Mouse (Mus musculus) heart, embryonic 13.5 days (tissue): Measurements from ENCODE around the gene 4930432K21Rik. TPM values are rescaled to one million over a fixed set of nuclear protein-coding genes. Genes with fewer than 3 reads are reported as not detected.

Experiments
- ATAC-seq: fragments of 200-750 bp; cut with Nextera tagmentation; 2 replicates; pipeline ENCODE4 v1.8.0; 2017; ENCODE audit warnings: moderate TSS enrichment; ENCODE audit not compliant: insufficient number of reproducible peaks, low FRiP score, low TSS enrichment; ENCODE audit errors: extremely low read depth
- H3K27ac ChIP-seq: fragments of 300-500 bp; sonication (generic); replicated peaks from 2 replicates; pipeline ENCODE4 v1.5.1; 2015; ENCODE audit warnings: moderate library complexity, mild to moderate bottlenecking, inconsistent platforms
- H3K27me3 ChIP-seq: fragments of 300-500 bp; sonication (generic); replicated peaks from 2 replicates; pipeline ENCODE4 v1.6.1; 2015; ENCODE audit warnings: mild to moderate bottlenecking, inconsistent platforms
- H3K36me3 ChIP-seq: fragments of 300-500 bp; sonication (generic); 2 replicates; pipeline ENCODE4 v1.6.1; 2015; ENCODE audit warnings: mild to moderate bottlenecking, inconsistent platforms
- H3K4me1 ChIP-seq: fragments of 300-500 bp; sonication (generic); 2 replicates; pipeline ENCODE4 v1.6.1; 2015; ENCODE audit warnings: inconsistent platforms
- H3K4me2 ChIP-seq: fragments of 300-500 bp; sonication (generic); 2 replicates; pipeline ENCODE4 v1.6.1; 2015; ENCODE audit warnings: inconsistent platforms, mild to moderate bottlenecking, moderate library complexity
- H3K4me3 ChIP-seq: fragments of 300-500 bp; sonication (generic); 2 replicates; pipeline ENCODE4 v1.5.1; 2015; ENCODE audit warnings: moderate library complexity, mild to moderate bottlenecking, inconsistent platforms
- H3K9ac ChIP-seq: fragments of 300-500 bp; sonication (generic); 2 replicates; pipeline ENCODE4 v1.6.1; 2015; ENCODE audit warnings: inconsistent platforms, mild to moderate bottlenecking, moderate library complexity
- H3K9me3 ChIP-seq: fragments of 300-500 bp; sonication (generic); 2 replicates; pipeline ENCODE4 v1.6.1; 2016; ENCODE audit warnings: inconsistent platforms
- WGBS: fragments of 180-500 bp; shearing (Covaris S2); methylation state at CpG from one replicate; pipeline ENCODE4 v1.1.7; 2015; ENCODE audit warnings: mixed read lengths; 5-methylcytosine and 5-hydroxymethylcytosine counted together
- polyA plus RNA-seq: library from polyadenylated mRNA; unstranded; fragments of >200 nt; fragmentation: Nextera tagmentation; extraction: Ambion mirVana; gene quantifications from 2 replicates; pipeline ENCODE4 v1.2.1, GENCODE M21; 2015

The 4930432K21Rik gene
- polyA plus RNA-seq, 1 experiment from 2014 or later = 0.88 TPM

DNA sequence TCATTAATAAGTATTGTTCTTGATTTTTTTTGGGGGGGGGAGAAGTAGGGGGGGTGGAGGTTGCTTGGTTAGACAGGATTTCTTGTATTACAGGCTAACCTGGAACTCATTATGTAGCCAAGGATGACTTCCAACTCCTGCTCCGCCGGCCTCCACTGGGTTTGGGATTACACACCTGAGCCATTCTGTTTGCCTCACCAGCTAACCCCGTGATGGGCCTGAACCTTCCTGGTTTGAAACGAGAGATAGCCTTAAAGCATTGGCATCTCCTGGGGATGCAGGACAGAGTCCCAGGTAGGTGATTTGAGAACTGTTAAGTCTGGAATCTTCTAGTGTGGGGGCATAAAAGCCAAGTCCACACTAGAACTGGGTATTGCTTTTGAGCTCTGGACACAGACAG lies 45.3 kb downstream of the 4930432K21Rik start:
- peaks cover 39% of the 10 kb centered on the region for H3K4me1 ChIP-seq
- H3K27me3 ChIP-seq = no peaks in the 10 kb centered on the region
- peak overlapping the region; percentile 71 for H3K4me2 ChIP-seq
- peak overlapping the region; percentile 97 for H3K27ac ChIP-seq
- H3K4me3 ChIP-seq = peak overlapping the region; percentile 40; the same call in 1 of the 2 replicates
- ATAC-seq = no peak
- 67% methylated on average over 4 of the region's 4 CpGs for WGBS
- H3K9ac ChIP-seq = no peak overlapping the region; the same call in 1 of the 2 replicates
- H3K9me3 ChIP-seq = no peaks in the 10 kb centered on the region
- H3K36me3 ChIP-seq = no peaks in the 10 kb centered on the region

DNA sequence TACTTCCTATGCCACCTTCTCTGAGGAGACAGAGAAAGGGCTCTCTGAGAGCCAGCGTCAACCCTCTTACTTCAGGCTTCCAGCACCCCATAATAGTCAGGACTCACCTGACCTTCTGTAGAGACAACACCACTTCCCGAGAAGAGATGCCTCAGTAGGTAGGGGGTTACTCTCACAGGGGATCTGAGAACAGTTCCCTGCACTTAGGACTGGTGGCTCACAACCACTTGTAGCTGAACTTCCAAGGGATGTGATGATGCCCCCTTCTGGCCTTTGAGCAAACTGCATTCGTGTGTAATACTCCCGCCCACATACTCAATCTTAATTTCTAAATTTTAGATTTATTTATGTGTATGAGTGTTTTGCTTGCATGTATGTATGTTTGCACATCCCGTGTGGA lies 45.7 kb downstream of the 4930432K21Rik start:
- 74% methylated on average over 5 of the region's 5 CpGs for WGBS
- no peak for ATAC-seq
- peak overlapping the region; percentile 97 for H3K27ac ChIP-seq
- H3K36me3 ChIP-seq = no peaks in the 10 kb centered on the region
- peak overlapping the region; percentile 71 for H3K4me2 ChIP-seq
- H3K9me3 ChIP-seq = no peaks in the 10 kb centered on the region
- no peak overlapping the region; the same call in 1 of the 2 replicates for H3K4me3 ChIP-seq
- no peak overlapping the region for H3K9ac ChIP-seq
- peaks cover 43% of the 10 kb centered on the region for H3K4me1 ChIP-seq
- H3K27me3 ChIP-seq = no peaks in the 10 kb centered on the region

DNA sequence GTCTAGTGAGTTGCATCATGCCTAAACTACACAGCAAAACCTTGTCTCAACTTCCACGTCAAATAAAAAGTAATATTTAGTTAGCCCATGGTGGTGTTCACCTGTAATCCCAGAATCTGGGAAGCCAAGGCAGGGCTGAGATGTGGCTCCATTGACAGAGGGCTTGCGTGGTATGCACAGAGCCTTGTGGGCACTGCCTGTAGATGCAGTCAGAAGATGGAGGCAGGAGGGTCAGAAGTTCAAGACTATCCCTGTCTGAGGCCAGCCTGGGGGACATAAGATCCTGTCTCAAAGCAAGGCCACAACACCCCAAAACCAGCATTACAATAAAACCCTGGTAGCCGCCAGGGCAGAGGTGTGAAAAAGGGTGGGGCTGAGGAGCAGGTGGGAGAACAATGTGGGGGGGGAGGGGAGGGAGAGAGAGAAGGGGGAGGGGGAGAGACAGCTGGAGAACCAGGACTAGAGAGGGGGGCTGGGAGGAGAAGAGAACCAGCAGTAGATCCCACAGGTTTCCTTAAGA lies 46.5 kb downstream of the 4930432K21Rik start:
- H3K9me3 ChIP-seq = no peaks in the 10 kb centered on the region
- WGBS = 70% methylated on average over 3 of the region's 3 CpGs
- no peak for ATAC-seq
- H3K4me1 ChIP-seq = peaks cover 51% of the 10 kb centered on the region
- H3K27me3 ChIP-seq = no peaks in the 10 kb centered on the region
- no peak overlapping the region for H3K4me2 ChIP-seq
- H3K27ac ChIP-seq = no peak overlapping the region
- H3K36me3 ChIP-seq = no peaks in the 10 kb centered on the region
- no peak overlapping the region for H3K4me3 ChIP-seq
- no peak overlapping the region for H3K9ac ChIP-seq

DNA sequence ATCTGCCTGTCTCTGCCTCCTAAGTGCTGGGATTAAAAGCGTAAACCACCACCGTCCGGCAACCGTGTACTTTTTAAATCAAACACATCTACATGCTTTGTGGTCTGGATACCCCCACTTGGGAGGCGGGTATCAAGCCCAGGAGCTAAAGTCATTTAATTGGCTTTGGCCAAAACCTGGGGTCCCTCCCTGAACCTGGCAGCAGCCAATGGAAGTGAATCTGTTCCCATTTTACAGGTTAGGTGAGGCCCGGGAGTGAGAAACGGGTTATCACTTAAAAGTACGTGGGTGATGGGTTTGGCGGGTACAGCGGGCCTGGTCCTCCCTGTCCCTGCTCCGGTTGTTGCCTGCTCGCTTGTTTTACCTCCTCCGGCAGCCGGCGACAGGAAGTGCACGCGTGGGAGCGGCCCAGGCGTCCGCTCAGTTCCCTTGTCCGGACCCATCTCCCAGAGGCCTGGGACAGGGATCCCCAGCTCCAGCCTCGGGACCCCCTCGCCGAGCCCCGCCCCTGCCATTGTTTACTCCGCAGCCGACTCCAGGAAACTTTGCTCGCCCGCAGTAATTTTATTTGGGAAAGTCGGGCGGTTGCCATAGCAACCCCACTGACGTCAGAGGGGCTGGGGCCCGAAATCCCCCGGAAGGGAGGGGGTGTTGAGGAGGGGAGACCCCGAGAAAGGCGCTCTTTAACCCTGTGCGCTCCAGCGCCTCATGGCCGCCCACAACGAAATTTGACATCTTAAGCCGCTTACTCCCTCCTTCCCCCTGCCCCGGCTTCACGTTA lies 49.5 kb downstream of the 4930432K21Rik start:
- peak overlapping the region; percentile 72 for H3K4me2 ChIP-seq

GRCm38 (mm10) chr8:84197922-84198774 lies 50.3 kb downstream of the 4930432K21Rik start:
- H3K9ac ChIP-seq = peak overlapping the region; percentile 97
- H3K9me3 ChIP-seq = no peaks in the 10 kb centered on the region
- peak overlapping the region; percentile 60 for H3K4me3 ChIP-seq
- H3K36me3 ChIP-seq = 0 out of 2 replicates have a peak, but pooled peaks cover 4% of the 10 kb centered on the region
- H3K4me2 ChIP-seq = peak overlapping the region; percentile 72
- under 1% methylated on average over 29 of the region's 30 CpGs for WGBS
- peak; percentile 67 for ATAC-seq
- no peaks in the 10 kb centered on the region for H3K27me3 ChIP-seq
- peaks cover 55% of the 10 kb centered on the region for H3K4me1 ChIP-seq
- peak overlapping the region; percentile 97 for H3K27ac ChIP-seq

More for the DNA sequence above, 49.5 kb downstream of the 4930432K21Rik start:
- Histone ChIP-seq H3K27me3 (no peaks in the 10 kb centered on the region), H3K4me1 (peaks cover 55% of the 10 kb centered on the region), H3K4me3 (peak overlapping the region; percentile 60), H3K27ac (peak overlapping the region; percentile 97), H3K9ac (peak overlapping the region; percentile 97), H3K36me3 (0 out of 2 replicates have a peak, but pooled peaks cover 4% of the 10 kb centered on the region), H3K9me3 (no peaks in the 10 kb centered on the region)
- peak; percentile 26; the same call in 1 of the 2 replicates for ATAC-seq
- WGBS = 3% methylated on average over 43 of the region's 43 CpGs

GRCm38 (mm10) chr8:84198871-84199270 lies 51.0 kb downstream of the 4930432K21Rik start:
- Histone ChIP-seq H3K9me3 (no peaks in the 10 kb centered on the region), H3K27me3 (no peaks in the 10 kb centered on the region), H3K27ac (peak overlapping the region; percentile 97), H3K9ac (peak overlapping the region; percentile 97), H3K4me1 (peaks cover 57% of the 10 kb centered on the region), H3K4me2 (peak overlapping the region; percentile 72), H3K4me3 (peak overlapping the region; percentile 60), H3K36me3 (0 out of 2 replicates have a peak, but pooled peaks cover 4% of the 10 kb centered on the region)
- no peak for ATAC-seq
- WGBS = 27% methylated on average over 4 of the region's 4 CpGs

DNA sequence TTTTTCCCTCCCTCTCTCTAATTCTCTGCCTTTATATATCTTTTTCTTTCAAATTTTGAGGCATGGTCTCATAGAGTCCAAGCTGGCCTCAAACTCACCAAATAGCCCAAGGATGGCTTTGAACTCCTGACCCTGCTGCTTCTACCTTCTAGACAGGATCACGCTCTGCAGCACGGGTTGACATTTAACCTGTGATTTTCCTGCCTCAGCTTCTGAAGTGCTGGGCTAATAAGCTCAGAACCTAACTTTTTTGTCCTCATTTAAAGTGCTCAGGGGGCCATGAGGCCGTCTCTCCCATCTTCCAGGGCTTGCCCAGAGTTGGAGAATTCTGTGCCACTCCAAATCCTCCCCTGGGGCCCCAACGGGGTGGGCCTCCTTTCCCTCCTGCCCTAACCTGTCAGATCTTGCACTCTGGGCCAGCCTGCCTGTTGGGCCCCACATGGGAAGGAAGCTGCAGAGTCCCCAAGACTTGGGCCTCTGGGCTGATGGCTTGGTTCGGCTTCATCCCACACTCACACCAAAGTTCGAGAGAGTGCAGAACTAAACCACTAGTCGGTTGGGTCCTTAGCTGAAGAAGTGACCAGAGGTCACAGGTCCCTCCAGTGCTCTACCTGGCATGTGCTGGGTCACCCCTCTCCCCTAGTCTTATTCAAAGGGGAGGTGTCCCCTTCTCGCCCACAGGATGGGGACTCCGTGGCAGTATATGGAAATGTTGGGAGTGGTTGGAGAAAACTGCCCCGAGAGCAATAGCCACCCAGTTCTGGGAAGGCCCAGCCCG lies 51.7 kb downstream of the 4930432K21Rik start:
- no peak for ATAC-seq
- Histone ChIP-seq H3K4me2 (peak overlapping the region; percentile 93), H3K9me3 (no peaks in the 10 kb centered on the region), H3K9ac (peak overlapping the region; percentile 97), H3K4me3 (peak overlapping the region; percentile 64; the same call in 1 of the 2 replicates), H3K4me1 (peaks cover 64% of the 10 kb centered on the region), H3K27ac (peak overlapping the region; percentile 97), H3K27me3 (no peaks in the 10 kb centered on the region), H3K36me3 (peaks cover 6% of the 10 kb centered on the region)
- 60% methylated on average over 11 of the region's 11 CpGs for WGBS

GRCm38 (mm10) chr8:84200126-84200555 lies 52.3 kb downstream of the 4930432K21Rik start:
- H3K27ac ChIP-seq = peak overlapping the region; percentile 97
- H3K27me3 ChIP-seq = no peaks in the 10 kb centered on the region
- no peak for ATAC-seq
- H3K4me2 ChIP-seq = peak overlapping the region; percentile 93
- H3K36me3 ChIP-seq = peaks cover 12% of the 10 kb centered on the region
- H3K4me3 ChIP-seq = peak overlapping the region; percentile 64
- H3K9ac ChIP-seq = peak overlapping the region; percentile 97
- H3K4me1 ChIP-seq = peaks cover 68% of the 10 kb centered on the region
- no peaks in the 10 kb centered on the region for H3K9me3 ChIP-seq
- WGBS = 25% methylated on average over 8 of the region's 8 CpGs

DNA sequence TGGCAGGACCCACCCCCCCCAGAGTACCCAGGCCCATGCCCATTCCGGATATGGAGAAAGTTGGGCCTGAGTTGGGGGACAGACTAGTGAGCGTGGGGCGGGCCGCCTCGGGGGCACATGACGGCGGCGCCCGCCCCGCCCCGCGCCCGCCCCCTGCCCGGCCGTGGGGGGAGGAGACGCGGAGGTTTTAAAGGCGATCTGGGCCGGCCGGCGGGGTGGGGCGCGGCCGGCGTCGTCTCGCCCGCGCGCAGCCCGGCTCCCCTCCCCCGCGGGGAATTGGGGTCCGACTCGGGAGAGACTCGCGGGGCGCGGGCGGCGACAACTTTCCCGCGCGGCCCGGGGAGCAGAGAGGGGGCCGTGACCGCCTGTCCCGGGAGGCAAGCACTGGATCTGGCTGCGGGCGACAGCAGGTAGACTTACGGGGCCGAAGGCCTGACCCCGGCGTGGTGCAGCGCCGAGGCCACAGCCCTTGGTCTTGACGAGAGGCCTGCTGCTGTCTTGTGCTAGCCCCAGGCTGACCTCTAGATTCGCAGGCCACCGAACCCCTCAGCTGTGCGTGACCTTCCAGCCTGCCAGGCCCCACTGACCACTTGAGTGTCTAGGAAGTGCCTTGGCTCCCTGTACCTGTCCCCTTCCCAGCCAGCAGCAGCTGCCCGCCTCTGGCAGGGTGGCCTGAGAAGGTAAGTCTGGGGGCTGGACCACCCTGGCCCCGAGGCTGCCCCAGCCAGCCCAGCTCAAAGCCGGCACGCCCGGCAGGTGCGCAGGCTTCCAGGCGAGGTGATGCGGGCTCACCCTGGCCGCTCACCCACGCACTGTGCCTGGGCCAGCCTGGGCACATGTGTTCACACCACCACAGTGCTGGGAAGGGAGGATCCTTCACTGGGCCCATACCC lies 53.1 kb downstream of the 4930432K21Rik start:
- Histone ChIP-seq H3K9me3 (no peaks in the 10 kb centered on the region), H3K27ac (peak overlapping the region; percentile 97), H3K4me2 (peak overlapping the region; percentile 93), H3K36me3 (peaks cover 19% of the 10 kb centered on the region), H3K9ac (peak overlapping the region; percentile 97), H3K4me1 (peaks cover 74% of the 10 kb centered on the region), H3K27me3 (no peaks in the 10 kb centered on the region), H3K4me3 (peak overlapping the region; percentile 64)
- ATAC-seq = peak; percentile 52
- 3% methylated on average over 70 of the region's 70 CpGs for WGBS
